Mouse (Mus musculus) heart, adult 8-10 months (tissue): ENCODE data around the gene Khdc1c. TPM values are rescaled to one million over a fixed set of nuclear protein-coding genes. Genes with fewer than 3 reads are reported as not detected.

Experiments
- total RNA-seq, 4 experiments: library from RNA; stranded (reverse); gene quantifications; 2 replicates each; pipeline ENCODE4 v1.2.4; 2022

Khdc1c gene
- total RNA-seq, 4 experiments from 2014 or later: not detected

Other genes starting within 250 kb of the Khdc1c start
- 1 to 10 TPM; 2.6 to 5.2 (median 4.2) TPM for gene Tmem14a, start 149.8 kb upstream of the Khdc1c start, total RNA-seq
- 10 to 100 TPM in 3 of 4 experiments, 1 to 10 TPM in 1; 8.0 to 17.7 (median 12.2) TPM for gene Gsta3, start 127.7 kb upstream of the Khdc1c start, total RNA-seq
- gene Khdc1a, start 18.7 kb upstream of the Khdc1c start, total RNA-seq: not detected
- gene Khdc1b, start 15.2 kb downstream of the Khdc1c start, total RNA-seq: not detected